Mouse (Mus musculus) stomach, postnatal 0 days (tissue): Measurements from ENCODE around the gene Ing1. TPM values are rescaled to one million over a fixed set of nuclear protein-coding genes. Genes with fewer than 3 reads are reported as not detected.
A peak's percentile ranks its signal among the peaks of the same experiment; 100 is the strongest.

Experiments
- ATAC-seq: fragments of 200-750 bp; cut with Nextera tagmentation; 2 replicates; pipeline ENCODE4 v1.8.0; 2017; ENCODE audit not compliant: low FRiP score, low TSS enrichment
- DNase-seq: peaks from one replicate; pipeline ENCODE4 v3.0.0-alpha.2; 2016; ENCODE audit warnings: low spot score
- H3K27ac ChIP-seq: fragments of 300-500 bp; sonication (generic); replicated peaks from 2 replicates; pipeline ENCODE4 v1.5.1; 2014; ENCODE audit warnings: mild to moderate bottlenecking, control low read depth
- H3K27me3 ChIP-seq: fragments of 300-500 bp; sonication (generic); 2 replicates; pipeline ENCODE4 v1.6.1; 2014; ENCODE audit warnings: low read length; ENCODE audit not compliant: control insufficient read depth, insufficient read depth
- H3K36me3 ChIP-seq: fragments of 300-500 bp; sonication (generic); 2 replicates; pipeline ENCODE4 v1.6.1; 2014; ENCODE audit warnings: low read length, mixed read lengths; ENCODE audit not compliant: control insufficient read depth, insufficient read depth
- H3K4me1 ChIP-seq: fragments of 300-500 bp; sonication (generic); replicated peaks from 2 replicates; pipeline ENCODE4 v1.6.1; 2014; ENCODE audit warnings: antibody characterized with exemption; ENCODE audit not compliant: control insufficient read depth, insufficient read depth
- H3K4me2 ChIP-seq: fragments of 300-500 bp; sonication (generic); replicated peaks from 2 replicates; pipeline ENCODE4 v1.6.1; 2014; ENCODE audit warnings: low read depth, mild to moderate bottlenecking, control low read depth, moderate library complexity
- H3K4me3 ChIP-seq: fragments of 300-500 bp; sonication (generic); 2 replicates; pipeline ENCODE4 v1.5.1; 2014; ENCODE audit warnings: low read depth, low read length, control low read depth
- H3K9ac ChIP-seq: fragments of 300-500 bp; sonication (generic); 2 replicates; pipeline ENCODE4 v1.6.1; 2014; ENCODE audit warnings: mild to moderate bottlenecking, low read length, control low read depth, mixed read lengths
- H3K9me3 ChIP-seq: fragments of 300-500 bp; sonication (generic); 2 replicates; pipeline ENCODE4 v1.6.1; 2016; ENCODE audit warnings: low read length; ENCODE audit not compliant: control insufficient read depth
- CTCF ChIP-seq: IDR thresholded peaks from 2 replicates; pipeline ENCODE4 v1.5.1; 2016; ENCODE audit warnings: antibody characterized with exemption, low read depth, mild to moderate bottlenecking, moderate library complexity
- EP300 ChIP-seq: optimal IDR thresholded peaks from 2 replicates; pipeline ENCODE3; 2016; ENCODE audit warnings: antibody characterized with exemption
- WGBS: fragments of 180-500 bp; shearing (Covaris S2); extraction: QIAGEN DNeasy Blood & Tissue Kit; methylation state at CpG from one replicate; pipeline ENCODE4 v1.1.7; 2014; 5-methylcytosine and 5-hydroxymethylcytosine counted together
- polyA plus RNA-seq: library from polyadenylated mRNA; unstranded; fragments of >200 nt; fragmentation: Nextera tagmentation; extraction: Ambion mirVana; gene quantifications from 2 replicates; pipeline ENCODE4 v1.2.1, GENCODE M21; 2015

Gene Ing1
- polyA plus RNA-seq, 1 experiment from 2014 or later, result 23.2 TPM

GRCm38 (mm10) chr8:11600301-11600951, 45.1 kb downstream of the Ing1 start:
- TF ChIP-seq EP300 (no peak), CTCF (no peak)
- Histone ChIP-seq H3K9ac (no peak overlapping the region), H3K4me1 (no peaks in the 10 kb centered on the region), H3K4me2 (no peak overlapping the region), H3K9me3 (no peaks in the 10 kb centered on the region), H3K36me3 (no peaks in the 10 kb centered on the region), H3K27ac (no peak overlapping the region), H3K27me3 (no peaks in the 10 kb centered on the region), H3K4me3 (no peak overlapping the region)
- no peak for ATAC-seq
- 87% methylated on average over 5 of the region's 5 CpGs for WGBS
- no peak for DNase-seq

GRCm38 (mm10) chr8:11602006-11602680, 46.8 kb downstream of the Ing1 start:
- peak; percentile 75 for ATAC-seq
- no peaks in the 10 kb centered on the region for H3K27me3 ChIP-seq
- H3K4me3 ChIP-seq, result no peak overlapping the region
- no peaks in the 10 kb centered on the region for H3K4me1 ChIP-seq
- H3K9ac ChIP-seq, result no peak overlapping the region
- H3K36me3 ChIP-seq, result no peaks in the 10 kb centered on the region
- H3K9me3 ChIP-seq, result no peaks in the 10 kb centered on the region
- no peak overlapping the region for H3K4me2 ChIP-seq
- peak; percentile 93 for TF ChIP-seq CTCF
- no peak for TF ChIP-seq EP300
- 39% methylated on average over 14 of the region's 14 CpGs for WGBS
- H3K27ac ChIP-seq, result no peak overlapping the region
- DNase-seq, result peak; percentile 74

- H3K27ac ChIP-seq, result no peak overlapping the region
- no peak overlapping the region for H3K4me2 ChIP-seq
- TF ChIP-seq CTCF, result no peak
- no peak for TF ChIP-seq EP300
- ATAC-seq (no peak), DNase-seq (no peak)
- H3K27me3 ChIP-seq, result no peaks in the 10 kb centered on the region
- H3K36me3 ChIP-seq, result peaks cover 16% of the 10 kb centered on the region
- H3K9ac ChIP-seq, result no peak overlapping the region
- WGBS, result 97% methylated on average over 9 of the region's 9 CpGs
- no peak overlapping the region for H3K4me3 ChIP-seq
- H3K4me1 ChIP-seq, result no peaks in the 10 kb centered on the region
- H3K9me3 ChIP-seq, result no peaks in the 10 kb centered on the region
Measured at GRCm38 (mm10) chr8:11608848-11609247, 53.5 kb downstream of the Ing1 start.

Other genes with a start within 250 kb of the Ing1 start
- gene Col4a2, start 242.8 kb upstream of the Ing1 start, polyA plus RNA-seq, result 43.4 and 47.2 TPM in 2 replicates
- gene Col4a1, start 242.7 kb upstream of the Ing1 start, polyA plus RNA-seq, result 96.3 and 99.0 TPM in 2 replicates
- gene Rab20, start 76.9 kb upstream of the Ing1 start, polyA plus RNA-seq, result 9.6 and 9.9 TPM in 2 replicates
- gene Naxd, start 58.1 kb upstream of the Ing1 start, polyA plus RNA-seq, result 79.1 and 84.8 TPM in 2 replicates
- gene Cars2, start 4.8 kb upstream of the Ing1 start, polyA plus RNA-seq, result 11.7 and 13.1 TPM in 2 replicates
- 27.9 and 29.3 TPM in 2 replicates for gene Ankrd10, start 80.2 kb downstream of the Ing1 start, polyA plus RNA-seq
- not detected in 2 replicates for gene 1700016D06Rik, start 145.5 kb downstream of the Ing1 start, polyA plus RNA-seq
- gene Arhgef7, start 172.2 kb downstream of the Ing1 start, polyA plus RNA-seq, result 12.6 and 13.7 TPM in 2 replicates